Mouse (Mus musculus) lung, postnatal 25 days (tissue): ENCODE measurements around the gene Cttnbp2.

ENCODE experiments used
- DNase-seq: peaks from one replicate; pipeline ENCODE4 v3.0.0; 2022; ENCODE audit warnings: low spot score

Cttnbp2 gene

DNA sequence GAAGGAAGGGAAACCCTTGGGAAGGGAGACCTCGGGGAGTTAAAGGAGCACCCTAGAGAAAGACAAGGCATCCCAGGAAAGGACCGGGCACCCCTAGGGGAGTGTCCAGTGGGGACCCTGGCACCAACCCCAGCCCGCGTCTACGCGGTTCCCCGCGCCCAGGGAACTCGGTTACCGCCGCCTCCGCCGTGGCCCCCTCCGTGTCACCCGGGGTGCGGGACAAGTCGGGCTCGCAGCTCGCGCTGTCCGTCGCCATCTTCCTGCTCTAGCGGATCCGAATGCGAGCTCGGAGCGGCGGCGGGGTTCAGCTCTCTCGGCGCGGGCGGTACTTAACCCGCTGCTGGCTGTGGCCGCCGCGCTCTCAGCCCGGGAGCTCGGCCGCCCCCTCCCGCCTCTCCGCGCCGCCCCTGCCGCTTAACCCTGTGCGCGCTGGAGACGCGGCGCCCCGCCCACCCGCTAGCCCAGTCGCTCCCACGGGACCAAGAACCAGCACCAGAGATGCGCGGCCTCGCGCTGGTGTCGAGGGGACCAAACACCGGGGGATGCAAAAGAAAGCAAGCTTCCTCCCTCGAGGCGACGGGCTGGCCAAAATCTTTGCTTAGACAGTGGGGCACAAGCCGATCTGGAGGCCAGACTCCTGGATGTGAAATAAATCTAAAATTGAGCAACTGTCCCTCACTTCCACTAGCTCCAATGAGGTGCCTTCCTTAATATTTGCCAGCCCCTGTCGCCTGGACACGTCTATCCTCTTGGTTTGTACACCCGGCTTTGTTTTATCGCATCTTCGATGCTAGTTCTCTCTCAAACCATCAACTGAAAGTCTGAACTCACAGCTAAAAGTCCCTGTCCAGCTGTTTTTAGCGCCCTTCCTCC, at the start of gene Cttnbp2:
Cttnbp2 (minus strand) TSS at position 364 of the 873 bp plus-strand sequence.
- DNase-seq: peak; percentile 47

DNA sequence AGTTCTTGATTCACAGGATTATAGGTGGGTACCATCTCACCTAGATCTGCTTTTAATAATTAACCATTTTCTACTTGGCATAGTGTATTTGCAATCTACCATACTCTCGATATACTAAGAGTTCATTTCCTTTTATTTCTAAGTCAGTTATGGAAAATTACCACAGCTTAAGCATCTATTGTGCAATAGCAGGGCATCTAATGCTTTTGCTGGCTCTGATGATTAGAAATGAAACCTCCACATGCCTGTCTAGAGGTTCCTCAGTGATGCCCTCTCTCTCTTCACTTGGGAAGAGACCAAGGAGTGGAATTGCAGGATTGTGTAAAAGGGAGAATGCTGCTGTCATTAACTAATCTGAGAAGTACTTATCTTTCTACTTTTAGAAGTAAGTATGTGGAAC, 44.4 kb upstream of the Cttnbp2 start:
- no peak for DNase-seq

DNA sequence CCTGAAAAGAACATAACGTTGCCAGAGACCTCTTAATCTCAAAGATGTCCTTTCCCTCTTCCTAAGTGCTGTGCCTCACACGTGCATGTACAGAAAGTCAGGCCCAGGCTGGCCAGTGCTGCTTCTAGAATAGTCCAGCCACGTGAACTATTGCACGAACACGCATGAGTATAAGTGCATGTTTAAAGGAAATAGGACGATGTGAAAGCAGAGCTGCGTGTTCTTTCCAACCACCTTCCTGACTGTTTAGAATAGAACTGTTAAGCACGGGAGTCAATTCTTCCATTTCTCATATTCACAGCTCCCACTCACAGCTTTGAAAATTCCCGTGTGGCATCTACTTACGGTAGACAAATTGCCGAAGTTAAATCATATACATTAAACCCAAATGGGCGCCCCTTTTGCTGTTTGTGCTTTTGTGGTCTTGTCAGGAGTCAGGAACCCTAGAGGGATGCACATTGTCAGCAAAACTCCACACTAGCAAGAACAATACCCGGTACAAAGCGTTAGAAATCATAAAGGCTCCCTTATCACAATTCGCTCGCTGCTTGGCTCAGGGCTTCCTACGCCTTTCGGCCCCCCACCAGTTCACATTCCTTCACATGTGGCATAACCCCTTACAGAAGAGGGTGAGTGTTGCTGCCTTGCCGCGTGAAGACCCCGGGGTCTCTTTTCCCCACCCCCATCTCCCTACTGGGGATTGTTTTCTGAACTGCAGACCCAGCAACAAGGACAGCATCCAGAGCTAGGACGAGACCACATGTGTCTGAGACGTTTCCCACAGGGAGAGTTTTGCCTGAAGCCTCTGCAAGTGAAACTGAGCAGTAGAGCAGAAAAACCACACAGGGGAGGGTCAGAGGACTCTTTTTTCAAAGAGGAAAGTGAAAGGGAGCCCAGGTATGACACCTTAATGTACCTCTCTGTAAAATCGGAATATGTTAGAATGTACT, 33.1 kb upstream of the Cttnbp2 start:
- no peak for DNase-seq

DNA sequence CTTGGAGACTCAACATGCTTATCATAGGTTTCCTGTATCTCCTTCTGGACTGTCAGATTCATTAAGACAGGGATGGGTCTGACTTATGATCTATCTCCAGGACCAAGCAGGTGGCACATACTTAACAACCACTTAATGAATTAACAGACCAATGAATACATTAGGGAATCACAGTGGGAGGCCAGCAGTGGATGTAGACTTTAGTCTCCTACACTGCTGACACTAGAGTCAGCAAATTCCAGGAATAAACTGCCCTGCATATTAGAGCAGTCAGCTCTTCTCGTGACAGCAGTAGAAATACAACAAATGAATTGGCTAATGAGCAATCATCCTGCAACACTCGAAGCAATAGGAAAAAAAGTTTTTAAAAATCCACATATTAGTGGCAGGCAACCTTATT, 29.2 kb upstream of the Cttnbp2 start:
- no peak for DNase-seq

DNA sequence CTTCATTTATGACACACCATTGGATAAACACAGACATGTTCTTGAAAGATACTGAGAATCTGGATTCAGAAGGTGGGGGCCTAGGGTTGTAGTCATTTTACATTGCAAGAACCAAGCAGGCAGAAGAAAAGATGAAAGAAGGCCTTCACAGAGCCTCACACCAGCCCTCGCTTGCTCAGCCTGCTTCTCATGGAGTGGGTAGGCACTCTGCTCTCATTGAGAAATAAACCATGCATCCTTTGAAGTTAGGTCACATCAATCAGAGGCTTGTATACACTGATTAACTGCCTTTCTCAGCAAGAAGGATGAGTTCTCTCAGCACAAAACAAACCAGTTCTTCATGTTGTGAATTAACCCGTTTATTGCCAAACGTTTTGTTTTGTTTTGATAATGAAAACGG, 25.8 kb upstream of the Cttnbp2 start:
- DNase-seq: no peak

DNA sequence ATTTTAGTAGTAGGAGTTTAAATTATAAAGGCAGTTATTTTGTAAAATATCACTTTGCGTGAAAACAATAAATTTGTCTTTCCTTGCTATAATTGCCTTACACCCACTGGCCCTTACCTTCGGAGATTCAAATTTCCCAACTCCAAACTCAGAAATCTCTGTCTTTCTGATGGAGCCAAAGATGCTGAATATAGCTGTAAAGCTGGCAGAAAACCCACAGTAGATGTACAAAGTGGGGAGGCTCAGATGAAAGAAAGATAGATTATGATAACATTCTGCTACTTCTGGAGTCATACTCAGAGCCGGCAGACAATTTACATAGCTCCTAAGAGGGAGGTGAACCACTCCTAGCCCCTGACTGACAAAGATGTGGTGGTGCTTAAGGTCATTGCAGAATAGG, 15.8 kb upstream of the Cttnbp2 start:
- DNase-seq: no peak

DNA sequence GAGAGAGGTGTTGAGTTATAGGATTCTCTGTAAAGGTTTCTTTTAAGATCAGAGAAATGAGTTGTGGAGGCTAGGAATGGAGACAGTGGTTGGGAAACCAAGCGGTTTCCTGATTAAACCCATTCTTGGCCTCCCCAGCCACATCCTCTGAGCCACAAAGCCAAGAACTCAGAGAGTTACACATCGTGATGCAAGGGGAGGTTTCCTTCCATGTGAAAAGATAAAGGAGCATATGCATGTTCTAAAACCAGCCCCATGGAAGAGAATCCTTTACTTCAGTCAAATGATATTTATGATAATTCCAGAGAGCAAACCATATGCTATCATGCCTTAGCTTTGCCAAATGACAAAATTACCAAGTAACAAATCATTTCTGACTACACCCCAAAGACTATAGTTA, 3.0 kb upstream of the Cttnbp2 start:
- DNase-seq: no peak

DNA sequence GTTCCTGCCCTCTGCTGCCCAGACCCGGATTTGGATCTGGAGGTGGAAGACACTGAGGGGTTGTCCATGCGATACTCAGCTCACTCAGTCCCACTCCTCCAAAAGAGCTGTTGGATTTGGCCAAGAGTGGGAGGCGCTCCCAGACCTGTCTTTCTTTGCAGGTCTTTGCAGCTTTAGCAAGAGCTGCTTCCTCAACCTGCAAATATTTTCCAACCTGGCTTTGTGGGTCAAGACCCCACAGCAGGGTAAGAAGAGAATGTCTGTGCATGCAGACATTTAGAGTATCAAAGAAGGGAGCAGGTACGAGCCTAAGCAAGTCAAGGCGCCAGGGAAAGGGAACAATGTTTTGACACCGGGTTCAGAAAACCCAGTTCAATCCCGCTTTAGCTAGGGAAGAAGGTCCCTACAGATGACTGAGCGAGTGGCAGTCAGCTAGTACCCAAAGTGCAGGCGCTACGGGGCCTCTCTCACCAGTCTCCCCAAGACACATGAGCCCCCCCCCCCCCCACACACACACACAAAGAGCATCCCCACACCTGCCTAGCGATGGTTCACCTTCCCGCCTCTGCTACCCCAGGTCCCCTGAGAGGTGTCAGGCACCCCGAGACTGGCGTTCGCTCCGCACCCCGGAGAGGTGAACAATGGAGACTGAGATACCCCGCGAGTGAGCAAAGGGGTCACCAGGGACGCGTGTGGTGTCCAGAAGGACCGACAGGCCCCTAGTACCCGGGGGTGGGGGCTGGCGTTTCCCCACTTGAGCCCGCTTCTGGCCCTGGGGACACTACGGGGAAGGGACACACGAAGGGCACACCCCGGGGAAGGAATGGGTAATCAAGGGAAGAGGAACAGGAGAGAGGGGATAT, 801 bp downstream of the Cttnbp2 start:
- DNase-seq: no peak

DNA sequence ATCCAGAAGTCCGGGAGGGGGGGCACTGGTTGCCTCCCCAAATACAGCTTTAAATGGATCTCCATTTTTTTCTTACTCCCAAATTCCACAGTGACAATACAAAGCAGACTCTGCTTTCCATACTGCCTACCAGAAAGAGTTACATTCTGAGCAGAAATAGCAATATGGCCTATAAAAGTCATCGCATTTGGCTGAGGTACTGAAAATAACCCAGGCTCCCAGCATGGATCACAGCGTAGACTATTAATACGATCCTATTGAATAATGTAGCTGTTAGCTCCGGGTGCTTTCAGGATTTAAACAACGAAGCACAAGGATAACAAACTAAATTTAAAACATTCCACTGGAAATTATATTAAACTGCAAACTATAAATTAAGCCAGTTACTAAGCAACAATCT, 2.8 kb downstream of the Cttnbp2 start:
- no peak for DNase-seq

DNA sequence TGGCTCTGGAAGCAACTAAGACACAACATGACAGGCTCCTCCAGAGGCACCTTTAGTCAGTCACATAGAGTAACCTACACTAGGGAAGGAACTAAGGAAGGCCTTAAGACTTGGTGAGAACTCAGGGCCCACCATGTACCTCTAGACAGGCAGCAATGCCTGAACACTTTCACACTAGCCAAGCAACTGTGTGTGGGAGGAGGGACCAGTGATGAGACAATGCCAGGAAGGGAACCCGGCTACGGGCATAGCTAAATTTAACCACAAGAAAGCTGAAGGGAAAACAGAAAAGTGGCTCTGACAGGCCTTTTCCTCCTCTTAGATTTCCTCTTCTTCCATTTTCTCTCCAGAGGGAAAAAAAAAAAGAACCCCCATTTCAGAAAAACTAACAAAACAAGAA, 6.6 kb downstream of the Cttnbp2 start:
- no peak for DNase-seq

DNA sequence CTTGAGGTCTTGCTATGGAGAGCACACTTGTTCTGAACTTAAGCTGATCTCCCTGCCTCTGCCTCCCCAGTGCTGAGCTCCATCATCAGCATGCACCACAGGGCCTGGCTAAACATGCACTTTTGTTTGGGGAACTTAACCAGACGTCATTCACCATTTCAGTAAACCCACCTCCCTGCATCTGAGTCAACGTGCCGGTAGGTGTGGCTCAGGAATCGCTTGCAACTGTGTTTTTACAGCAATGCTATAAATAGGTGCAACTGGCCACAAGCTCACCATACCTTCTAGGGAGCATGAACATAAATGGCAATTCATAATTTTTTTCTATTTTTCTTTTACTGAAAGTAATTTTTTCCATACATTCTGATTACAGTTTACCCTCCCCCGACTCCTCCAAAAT, 14.8 kb downstream of the Cttnbp2 start:
- no peak for DNase-seq

DNA sequence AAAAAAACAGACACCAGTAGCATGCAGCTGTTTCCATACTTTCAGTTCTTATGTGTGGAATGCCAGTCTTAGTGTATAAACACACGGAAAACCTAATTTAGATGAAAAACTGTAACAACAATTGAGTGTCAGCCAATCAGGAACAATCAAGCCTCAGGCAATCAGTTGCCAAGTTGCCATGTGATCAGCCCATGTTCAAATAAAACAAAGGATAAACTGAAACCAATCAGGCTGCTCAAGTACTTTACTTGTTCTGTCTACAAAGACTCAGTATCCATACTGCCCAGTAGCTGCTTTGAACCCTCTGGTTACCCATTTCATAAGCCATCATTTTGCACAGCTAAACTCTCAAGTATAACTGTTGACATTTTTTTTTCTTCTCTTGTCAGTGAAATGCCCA, 21.7 kb downstream of the Cttnbp2 start:
- DNase-seq: no peak

DNA sequence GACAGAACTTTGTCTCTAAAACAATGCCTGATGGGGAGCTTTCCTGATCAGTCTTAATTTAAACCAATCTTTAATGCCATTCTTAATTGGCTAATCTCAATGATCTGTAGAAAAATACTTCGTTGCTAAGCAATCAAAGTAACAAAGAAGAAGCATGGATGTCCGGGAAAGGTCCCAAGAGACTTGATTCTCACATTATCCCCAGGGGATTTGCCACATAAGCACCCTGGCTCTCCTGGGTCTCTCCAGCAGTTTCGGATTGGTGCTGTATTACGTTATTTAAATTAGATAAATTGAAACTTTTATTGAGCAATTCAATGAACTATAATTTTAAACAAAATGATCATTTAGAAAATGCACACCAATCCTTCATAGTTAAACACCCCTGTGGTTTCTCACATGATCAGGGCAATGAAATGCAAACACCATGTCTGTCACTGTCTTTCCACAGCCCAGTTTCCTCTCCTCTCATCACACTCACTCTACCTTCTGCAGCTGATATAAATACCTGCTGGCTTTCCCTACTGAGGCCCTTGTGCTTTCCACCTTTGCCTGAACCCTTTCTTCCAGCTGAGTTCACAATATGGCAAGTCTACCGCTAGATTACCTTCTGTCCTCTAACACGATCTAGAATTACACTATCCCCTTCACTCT, 22.3 kb downstream of the Cttnbp2 start:
- no peak for DNase-seq

DNA sequence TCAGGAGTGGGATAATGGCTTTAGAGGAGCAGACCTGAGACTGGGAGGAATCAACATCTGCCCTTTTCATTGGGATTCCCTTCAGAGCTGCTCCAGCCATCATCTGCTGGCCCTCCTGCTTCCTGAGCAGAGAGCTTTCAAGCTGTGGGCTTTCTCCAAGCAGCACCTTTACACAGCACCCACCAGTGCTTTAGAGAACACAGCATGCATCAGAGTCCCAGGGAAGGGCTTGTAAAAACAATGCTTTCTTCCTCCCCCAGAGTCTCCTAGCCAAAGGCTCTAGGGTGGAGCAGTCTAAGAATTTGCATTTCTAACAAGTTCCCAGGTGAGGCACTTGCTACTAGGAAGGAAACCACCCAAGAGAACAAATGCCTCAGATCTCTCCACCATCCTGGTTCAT, 29.6 kb downstream of the Cttnbp2 start:
- no peak for DNase-seq

DNA sequence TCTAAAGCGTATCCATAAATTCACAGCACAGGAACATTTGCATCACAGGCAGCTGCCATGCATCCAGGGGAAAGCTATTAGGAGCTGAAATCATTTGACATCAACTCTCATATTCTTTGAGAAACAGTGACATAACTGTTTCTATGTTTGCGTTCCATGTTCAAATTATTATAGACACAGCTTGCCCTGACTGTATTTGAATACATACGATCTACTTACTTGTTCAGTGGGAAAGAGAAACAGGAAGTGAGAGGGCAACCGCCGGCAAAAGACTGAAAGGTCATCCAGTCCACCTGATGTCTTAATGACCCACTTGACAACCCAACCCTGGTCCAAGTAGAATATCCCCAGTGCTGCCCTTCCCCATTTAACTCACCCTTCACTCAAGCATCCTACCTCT, 30.6 kb downstream of the Cttnbp2 start:
- no peak for DNase-seq

DNA sequence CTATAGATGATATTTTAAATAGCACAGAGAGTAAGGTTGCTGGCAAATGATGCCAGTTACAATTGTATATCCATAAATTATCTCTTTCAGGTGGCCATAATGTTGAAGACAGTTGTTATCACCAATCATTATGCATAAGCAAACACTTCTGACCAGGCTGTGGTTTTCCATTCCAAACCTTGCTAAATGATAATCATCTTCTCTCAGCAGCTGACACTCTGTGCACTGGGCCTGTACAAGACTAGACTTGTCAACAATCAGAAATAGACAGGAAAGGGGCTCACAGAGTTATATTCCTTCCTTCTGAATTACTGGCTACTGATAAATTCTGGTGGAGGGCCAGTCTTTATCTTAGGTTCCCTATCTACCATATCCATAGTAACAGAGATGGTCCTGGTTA, 32.1 kb downstream of the Cttnbp2 start:
- no peak for DNase-seq

DNA sequence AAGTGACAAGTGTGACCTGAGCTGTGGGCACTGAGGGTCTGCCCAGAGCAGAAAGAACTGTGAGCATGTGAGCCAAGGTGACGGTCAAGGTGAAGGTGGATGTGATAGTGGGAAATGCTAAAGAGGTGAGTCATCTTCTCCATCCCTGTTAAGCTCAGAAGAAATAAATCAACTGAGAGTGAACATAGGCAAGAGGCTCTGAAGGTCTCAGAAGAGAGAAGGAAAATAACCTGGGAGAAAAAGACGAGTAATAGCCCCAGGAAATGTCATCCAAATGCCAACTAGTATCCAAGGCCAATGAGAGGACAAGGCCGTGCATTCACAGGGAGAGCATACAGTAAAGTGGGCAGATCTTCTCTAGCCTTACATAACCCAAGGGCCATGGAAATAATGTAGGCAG, 32.9 kb downstream of the Cttnbp2 start:
- DNase-seq: no peak

DNA sequence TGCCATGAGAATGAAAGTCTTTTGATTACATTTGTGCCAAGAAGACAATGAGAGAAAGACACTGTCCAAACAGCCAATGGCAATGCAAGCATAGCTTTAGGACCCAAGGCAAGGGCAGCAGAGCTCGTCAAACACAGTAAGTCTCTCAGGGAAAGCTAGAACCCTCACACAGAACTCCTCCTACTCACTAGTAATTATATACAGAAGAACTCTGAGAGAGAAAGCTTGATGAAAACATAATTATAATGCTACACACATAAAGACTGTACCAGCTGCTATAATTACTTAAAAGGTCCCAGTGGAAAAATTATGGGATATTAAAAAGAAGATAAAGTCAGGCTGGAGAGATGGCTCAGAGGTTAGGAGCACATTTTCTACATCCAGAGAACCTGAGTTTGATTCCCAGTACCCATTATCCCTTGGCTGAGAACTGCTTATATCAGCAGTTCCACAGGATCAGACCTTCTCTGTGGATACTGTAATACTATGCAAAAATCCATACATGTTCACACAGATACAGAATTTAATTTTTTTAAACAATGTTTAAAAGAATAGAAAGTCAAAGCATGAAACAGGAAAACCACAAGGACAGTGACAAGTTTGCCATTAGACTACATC, 37.2 kb downstream of the Cttnbp2 start:
- no peak for DNase-seq

DNA sequence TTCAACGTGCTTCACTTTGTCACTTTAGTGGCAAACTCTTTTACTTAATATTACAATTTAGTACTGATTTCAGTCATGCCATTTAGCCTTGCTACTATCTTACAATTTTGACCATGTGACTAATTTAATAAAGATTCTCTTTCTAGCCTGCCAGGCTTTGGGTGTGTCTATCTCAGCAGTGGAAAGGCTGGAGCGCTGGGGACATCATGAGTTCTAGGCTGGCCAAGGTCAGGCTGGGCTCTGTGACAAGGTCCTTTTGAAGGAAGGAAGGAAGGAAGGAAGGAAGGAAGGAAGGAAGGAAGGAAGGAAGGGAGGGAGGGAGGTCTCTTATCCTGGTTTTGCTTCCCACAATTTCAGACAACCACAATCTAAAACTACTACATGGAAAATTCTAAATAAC, 39.7 kb downstream of the Cttnbp2 start:
- DNase-seq: no peak

DNA sequence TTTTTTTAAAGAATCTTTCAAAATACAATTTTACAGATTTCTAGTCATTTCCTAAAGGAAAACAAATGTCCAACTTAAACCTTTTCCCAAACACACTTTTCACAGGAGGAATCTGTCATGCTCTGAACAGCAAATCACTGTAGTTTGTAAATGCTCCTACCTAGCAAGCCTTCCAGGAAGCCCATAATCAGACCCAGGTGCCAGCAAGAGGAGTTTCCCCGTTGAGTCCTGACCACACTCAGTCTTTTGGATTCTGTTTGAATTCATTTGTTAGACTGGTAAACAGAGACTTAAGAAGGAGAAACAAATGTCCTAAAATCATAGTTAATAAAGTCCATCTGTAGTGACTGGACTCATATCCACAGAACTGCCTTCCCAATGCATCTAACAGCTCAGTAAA, 40.1 kb downstream of the Cttnbp2 start:
- DNase-seq: no peak

DNA sequence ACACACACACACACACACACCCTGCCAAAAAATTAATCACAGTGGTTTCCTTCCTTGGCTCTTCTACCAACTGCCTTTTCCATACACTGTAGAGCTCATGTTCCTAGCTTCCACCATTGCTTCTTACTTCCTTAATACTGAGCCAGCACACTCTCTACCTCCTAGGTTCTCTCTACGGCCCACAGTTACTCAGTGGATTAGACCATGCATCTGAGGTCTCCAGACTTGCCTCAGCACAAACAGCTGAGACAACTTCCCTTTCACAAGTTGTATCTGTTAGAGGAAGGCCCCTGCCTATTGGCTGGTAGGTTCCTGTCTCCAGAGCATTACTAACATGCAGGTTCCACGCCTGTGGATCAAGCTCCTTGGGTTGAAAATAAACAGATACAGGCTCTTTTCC, 45.4 kb downstream of the Cttnbp2 start:
- no peak for DNase-seq
